Mouse (Mus musculus) fibroblast of lung, adult 2 months (primary cell): ENCODE results near the gene Gm45808.
A peak's percentile ranks its signal among the peaks of the same experiment; 100 is the strongest.

Experiments
- DNase-seq: peaks from one replicate; pipeline ENCODE4 v3.0.0-alpha.2; 2011; ENCODE audit warnings: low read depth

Gm45808 gene

DNA sequence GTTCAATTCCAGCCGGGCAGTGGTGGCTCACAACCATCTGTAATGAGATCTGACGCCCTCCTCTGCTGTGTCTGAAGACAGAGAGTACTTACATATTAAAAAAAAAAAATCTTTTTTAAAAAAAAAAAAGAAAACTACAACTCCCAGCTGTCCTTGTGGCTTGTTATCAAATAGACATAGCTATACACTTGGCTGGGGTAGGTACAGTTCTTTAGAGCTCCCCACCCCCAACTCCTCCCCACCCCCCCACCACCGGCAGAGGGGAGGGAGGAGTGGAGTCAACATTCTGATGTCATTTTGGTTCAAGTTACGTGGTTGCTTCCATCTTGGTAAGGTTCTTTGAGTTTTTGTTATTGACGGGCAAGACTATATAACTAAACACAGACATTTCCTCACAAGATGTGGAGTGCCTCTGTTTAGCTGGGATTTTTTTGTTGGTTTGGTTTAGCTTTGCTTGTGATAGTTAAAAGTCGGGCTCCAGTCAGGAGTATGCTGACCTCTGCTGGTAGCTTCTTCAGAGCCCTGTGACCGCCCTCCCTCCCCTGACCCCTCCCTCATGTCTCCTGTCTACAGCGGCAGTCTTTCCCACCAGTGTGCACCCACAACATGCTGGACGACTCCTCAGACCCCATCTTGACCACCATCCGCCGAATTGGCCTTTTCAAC is 39.2 kb downstream of the Gm45808 start:
- DNase-seq = no peak

DNA sequence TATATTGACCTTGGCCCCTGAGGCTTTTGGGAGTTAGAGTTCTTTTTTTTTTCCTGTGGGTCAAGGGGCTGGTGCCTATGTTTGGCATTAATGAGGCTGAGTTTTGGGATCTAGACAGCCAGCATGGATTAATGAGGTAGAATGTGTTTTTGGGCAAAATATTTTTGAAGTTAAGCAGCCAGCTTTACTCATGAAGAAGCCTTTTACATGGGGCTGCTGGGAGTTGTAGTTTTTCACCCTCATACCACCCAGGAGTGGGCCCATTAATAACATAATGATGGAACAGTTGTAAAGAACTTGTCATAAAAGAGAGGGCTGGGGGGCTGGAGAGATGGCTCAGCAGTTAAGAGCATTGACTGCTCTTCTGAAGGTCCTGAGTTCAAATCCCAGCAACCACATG is 40.0 kb downstream of the Gm45808 start:
- no peak for DNase-seq

DNA sequence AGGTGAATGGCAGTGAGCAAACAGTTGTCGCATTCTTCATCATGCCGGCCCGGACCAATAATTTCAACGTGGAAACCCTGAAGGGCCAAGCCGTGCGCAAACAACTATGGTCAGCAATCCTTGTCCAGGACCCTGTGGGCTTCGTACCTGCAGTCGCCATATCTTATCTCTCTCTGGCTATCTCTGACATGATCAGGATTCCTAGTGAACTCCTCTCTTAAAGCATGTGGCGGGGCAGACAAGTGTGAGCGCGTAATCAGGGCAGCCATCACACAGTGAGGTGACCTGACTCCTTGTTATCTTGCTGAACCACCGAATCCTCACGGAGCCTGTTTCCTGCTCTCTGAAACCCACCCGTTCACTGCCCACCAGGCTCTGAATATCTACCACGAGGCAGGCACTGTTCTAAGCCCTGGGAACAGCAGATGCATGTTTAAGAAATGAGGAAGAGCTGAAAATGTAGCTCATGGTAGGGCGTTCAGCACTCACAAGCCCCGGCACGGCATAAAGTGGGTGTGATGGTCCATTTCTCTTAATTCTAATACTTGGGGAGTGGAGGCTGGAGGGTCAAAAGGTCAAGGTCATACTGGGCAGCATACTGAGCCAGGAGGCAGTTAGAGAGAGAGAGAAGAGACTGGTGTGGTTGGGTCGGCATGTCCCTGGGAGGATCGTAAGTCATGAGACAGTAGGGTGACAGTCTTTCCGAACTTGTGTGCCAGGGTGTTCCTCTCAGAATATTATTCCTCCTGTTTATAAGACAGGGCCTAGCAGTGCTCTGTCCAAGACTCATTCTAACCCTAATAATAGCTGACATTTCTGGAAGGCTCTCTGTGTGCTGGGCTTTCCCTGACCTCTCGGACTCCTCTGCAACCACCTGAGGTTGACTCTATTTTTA is 42.8 kb downstream of the Gm45808 start:
- no peak for DNase-seq

DNA sequence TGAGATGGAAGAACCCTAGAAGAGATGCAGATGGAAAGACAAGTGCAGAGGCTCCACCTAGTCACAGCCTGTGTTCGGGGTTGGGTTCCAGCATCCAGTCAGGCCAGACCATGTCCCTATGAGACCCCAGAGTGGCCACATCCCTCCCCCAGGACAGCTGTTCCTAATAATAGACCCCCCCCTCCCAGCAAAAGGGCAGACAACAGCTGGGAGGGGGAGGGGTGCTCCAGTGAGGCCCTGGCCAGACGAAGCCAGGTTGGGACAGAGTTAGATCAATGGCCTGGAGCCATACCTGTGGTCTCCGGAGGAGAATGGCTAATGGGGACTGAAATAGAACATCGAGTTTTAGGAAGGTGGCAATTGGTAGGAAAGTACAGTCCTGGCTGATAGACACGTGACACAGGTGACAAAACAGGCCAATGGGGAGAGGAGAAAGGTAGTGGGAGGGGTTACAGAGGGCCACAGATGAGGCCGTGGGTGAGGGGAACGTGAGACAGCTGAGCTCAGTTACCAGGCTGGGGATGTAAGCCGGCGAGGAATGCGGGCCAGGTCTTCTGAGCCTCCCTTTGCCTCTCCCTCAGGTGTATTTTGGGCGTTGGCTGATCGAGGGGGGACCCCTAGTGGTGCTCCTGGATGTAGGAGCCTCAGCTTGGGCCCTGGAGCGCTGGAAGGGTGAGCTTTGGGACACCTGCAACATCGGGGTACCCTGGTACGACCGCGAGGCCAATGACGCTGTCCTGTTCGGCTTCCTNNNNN is 48.9 kb downstream of the Gm45808 start, which contains the start of gene Ruvbl2:
Gene Ruvbl2 (minus strand): TSS at position 576 of the 756 bp plus-strand sequence.
- no peak for DNase-seq

DNA sequence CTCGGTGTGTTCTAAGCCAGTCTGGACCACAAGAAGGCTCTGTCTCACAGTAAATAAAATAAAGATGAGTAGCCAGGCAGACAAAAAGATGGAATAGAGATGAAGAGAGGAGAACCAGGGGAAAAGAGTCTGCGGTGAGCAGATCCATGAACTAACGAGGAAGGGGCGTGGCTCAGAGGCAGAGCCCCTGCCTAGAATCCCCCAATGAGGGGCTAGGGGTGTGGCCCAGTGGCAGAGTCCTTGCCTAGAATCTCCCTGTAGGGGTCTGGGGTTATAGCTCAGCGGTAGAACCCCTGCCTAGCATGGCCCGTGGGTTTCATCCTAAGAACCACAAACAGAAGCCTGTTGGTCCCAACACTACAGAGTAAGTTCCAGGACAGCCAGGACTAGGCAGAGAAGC is 49.6 kb downstream of the Gm45808 start:
- DNase-seq = no peak

DNA sequence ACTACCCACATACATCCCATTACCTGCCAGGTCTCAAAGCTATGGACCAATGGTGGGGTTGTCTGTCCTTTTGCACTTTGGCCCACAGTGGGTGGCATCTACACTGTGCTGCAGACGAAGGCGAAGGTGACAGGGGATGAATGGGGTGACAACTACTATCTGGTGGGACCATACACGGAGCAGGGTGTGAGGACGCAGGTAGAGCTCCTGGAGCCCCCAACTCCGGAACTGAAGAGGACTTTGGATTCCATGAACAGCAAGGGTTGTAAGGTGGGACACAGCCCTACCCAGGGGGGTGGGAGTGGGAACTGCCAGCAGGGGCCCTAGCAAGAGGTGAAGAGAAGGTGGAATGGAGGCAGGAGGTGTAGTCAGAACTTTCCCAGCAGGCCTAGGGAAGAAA is 50.2 kb downstream of the Gm45808 start:
- no peak for DNase-seq

DNA sequence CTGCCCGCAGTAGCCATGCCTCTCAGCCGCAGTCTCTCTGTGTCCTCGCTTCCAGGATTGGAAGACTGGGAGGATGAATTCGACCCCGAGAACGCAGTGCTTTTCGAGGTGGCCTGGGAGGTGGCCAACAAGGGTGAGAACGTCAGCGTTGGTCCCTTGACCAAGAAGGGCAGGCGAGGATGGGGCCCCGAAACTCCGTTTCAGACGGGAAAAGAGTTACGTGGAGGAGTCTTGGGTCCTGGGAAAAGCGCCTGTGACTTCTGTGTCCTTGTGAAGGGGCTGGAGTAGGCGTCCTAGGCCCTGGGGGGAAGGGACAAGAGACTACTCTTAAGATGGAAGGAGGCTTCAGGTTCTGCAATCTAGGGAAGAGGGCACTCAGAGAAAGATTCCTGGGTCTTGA is 51.6 kb downstream of the Gm45808 start:
- no peak for DNase-seq

DNA sequence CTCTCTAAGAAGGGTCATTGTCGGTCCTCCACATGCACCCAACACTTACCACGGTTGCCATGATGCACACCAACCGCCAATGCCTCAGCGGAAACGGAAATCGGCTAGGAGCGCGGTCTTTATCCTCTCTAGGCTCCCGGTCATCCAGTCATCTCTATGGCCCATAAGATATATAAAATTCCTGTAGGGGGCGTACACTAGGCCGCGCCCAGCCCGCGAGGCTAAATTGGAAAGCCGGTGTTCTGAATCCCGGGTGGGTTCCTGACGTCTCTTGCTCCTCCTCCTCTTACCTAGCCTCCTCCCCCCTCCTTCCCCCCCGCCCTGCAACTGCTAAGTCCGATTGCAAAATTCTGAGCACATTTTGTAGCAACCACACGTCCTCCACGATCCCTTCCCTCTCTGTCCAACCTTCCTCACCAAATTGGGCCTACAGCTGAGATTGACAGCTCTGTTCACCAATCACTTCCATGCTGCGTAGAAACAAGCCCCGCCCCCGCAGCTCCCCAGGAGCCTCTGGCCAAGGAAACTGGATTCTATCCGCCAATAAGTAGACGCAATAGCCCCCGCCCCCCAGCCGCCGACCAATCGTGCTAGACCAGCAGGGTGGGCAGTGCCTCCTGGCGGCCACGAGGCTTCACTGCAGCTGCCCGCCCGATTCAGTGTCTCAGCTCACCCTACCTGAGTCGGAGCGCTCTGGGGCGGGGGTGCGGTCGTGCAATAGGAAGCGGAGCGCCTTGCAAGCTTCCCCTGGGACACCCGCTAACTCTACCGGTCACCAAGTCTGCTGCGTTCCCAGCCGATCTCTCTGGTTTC is 52.2 kb downstream of the Gm45808 start, which contains the start of gene Gys1:
Gene Gys1 (plus strand): TSS at position 642 of the 813 bp plus-strand sequence.
- peak; percentile 100 for DNase-seq

DNA sequence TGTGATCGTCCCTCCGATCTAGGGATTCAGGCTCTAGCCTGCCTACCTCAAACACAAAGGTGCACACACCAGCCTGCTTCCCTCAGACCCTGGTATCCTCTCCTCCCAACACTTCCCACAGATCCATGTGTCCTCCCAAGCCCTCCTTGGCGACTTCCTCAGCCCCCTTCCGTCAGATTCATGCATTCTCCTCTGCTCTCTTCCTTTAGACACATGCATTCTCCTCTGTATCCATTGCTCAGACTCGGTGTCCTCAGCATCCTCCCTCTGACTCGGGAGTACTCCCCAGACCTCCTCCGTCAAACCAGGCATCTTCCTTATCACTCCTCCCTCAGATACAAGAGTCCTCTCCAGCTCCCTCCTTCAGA is 52.8 kb downstream of the Gm45808 start:
- no peak for DNase-seq

DNA sequence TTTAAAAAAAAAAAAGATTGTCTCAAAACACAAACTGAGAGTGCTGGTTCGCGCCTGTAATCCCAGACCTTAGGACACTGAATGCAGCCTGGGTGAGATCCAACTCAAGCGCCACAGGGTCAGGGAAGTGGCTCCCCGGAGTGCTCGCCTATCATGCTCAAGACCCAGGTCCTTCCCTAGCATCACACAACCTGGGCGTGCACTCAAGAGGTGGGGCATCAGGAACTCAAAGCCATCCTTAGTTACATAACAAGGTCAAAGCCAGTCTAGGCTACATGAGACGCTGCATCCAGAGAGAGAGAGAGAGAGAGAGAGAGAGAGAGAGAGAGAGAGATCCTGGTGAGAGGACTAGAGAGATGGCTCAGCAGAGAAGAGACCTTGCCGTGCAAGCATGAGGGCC is 60.1 kb downstream of the Gm45808 start:
- no peak for DNase-seq

DNA sequence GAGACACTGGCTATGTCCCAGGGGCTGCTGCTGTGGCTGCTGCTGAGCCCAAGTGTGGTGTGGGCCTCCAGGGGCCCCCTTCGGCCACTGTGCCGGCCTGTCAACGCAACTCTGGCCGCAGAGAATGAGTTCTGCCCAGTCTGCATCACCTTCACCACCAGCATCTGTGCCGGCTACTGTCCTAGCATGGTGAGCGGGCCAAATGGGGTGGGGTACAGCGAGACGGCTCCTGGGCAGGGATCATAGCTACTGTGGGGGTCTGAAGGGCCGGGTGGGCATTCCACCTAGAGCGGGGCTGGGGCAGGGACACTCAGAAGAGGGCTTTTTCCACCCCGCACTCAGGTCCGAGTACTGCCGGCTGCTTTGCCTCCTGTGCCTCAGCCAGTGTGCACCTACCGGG is 65.4 kb downstream of the Gm45808 start:
- no peak for DNase-seq

DNA sequence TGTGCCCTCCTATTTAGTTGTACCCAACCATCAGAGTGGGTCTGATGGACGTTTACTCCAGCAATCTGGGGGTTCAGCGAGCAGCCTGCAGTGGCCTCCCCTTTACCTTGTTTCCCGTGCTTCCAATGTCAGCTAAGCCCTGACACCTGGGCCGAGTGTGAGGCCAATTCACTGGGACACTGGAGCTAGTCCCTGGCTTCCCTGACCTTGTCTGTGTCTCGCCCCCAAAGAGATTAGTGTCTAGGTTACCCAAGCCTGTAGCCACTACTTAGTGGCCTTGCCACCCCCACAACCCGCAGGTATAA is 66.0 kb downstream of the Gm45808 start, which contains the start of gene Lhb:
Gene Lhb (plus strand): TSS at position 206 of the 305 bp plus-strand sequence.
- no peak for DNase-seq

DNA sequence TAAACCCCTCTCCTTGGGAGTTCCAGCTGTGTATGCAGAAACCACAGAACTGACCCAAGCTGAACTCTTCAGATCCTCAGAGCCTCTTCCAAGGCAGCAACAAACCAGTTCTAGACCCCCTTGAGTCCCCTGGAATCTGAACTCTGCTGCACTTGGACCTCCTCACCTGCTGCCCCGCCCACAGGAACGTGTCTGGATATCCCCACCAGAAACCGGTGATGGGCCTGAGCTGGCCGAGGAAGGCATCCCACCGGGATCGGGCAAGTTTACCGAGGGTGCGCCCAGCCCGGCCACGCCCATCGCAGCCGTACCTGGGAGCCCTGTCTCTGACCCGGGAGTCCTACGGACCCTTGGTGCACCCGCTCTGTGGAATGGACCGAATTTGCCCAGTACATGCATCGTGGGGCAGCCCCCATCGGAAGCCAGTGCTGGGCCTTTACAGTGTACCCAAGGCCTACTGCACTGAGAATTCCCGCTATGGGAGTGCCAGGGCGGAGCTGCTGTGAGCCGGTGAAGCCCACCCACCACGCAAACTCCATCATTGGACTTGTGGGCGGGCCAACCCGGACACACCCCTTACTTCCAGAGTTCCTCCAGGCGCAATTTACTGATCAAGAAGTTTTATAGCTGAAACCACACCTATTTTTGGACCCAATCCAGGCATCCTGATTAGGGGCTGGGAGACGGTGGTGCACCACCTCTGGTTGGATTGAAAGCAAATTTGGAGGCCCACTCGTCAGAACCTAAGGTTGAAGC is 66.6 kb downstream of the Gm45808 start:
- DNase-seq = no peak

DNA sequence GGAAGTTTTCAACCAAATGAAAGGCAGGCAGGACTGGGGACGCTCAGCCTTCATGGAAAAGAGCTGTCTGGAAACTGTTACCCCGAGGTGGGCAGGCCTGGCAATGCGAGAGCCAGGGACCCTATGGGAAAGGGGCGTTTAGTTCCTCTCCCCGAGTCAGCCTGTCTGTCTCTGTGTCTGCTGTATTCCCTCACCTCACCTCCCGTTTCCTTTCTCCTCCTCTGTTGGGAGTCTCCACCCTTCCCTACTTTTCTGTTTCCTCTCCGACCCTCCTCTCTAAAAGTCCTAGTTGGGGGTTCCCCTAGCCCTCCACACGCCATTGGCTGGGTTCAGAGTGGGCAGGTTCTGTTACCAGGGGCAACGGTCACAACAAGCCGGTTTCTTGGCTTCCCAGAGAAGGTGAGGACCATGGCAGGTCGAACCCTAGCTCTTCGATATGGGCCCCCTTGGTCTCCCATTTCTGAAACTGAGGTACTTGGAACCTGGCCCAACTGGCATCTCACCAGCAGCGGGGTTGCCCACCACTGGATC is 68.6 kb downstream of the Gm45808 start:
- DNase-seq = no peak
